Mouse (Mus musculus) spleen, adult 2 months (tissue): ENCODE data around the gene Plekha1.

Experiments
- CTCF ChIP-seq: fragments of 200-500 bp; IDR thresholded peaks from 2 replicates; pipeline ENCODE4 v1.5.1; 2011; ENCODE audit warnings: mild to moderate bottlenecking, inconsistent platforms; ENCODE audit not compliant: insufficient read depth, insufficient read length, insufficient replicate concordance; ENCODE audit errors: extremely low read depth
- POLR2A ChIP-seq: fragments of 200-500 bp; IDR thresholded peaks from 2 replicates; pipeline ENCODE4 v1.6.1; 2011; ENCODE audit warnings: low read depth, low read length, inconsistent platforms

DNA sequence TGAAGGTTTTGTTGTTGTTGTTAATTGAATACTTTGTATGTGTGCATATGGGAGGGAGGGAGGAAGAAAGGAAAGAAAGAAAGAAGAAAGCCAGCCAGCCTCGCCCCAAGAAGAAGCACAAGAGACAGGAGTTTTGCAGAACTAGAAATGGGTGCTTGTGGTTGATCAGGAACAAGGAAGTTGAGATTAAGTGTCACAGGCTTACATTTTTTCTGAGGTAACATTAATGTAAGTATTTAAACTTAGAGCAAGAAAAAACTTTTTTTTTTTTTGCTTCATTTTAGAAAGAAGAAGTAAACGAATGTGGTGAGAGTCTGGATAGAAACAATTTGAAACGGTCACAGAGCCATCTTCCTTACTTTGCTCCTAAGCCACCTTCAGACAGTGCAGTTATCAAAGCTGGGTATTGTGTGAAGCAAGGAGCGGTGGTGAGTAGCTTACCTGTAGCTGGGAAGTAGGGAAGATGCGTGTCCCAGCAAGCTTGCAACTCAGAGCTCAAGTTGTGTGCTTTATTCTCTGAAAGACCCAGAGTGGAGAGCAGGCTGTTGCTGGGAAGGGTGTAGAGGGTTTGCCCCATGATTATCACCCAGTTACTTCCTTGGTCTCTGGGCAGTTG, 34.8 kb downstream of the Plekha1 start:
- TF ChIP-seq CTCF (no peak), POLR2A (no peak)
